Mouse (Mus musculus): ENCODE data around the gene Rab40c. TPM values are rescaled to one million over a fixed set of nuclear protein-coding genes. Genes with fewer than 3 reads are reported as not detected.
A peak's percentile ranks its signal among the peaks of the same experiment; 100 is the strongest.
"Not testable (repeated sequence)": the region's sequence is repeated elsewhere in the genome, so short reads cannot be mapped to it uniquely, and the experiment has no call there.

Gene Rab40c
- polyA plus RNA-seq, 1 experiment from 2014 or later = 17.2 TPM

DNA sequence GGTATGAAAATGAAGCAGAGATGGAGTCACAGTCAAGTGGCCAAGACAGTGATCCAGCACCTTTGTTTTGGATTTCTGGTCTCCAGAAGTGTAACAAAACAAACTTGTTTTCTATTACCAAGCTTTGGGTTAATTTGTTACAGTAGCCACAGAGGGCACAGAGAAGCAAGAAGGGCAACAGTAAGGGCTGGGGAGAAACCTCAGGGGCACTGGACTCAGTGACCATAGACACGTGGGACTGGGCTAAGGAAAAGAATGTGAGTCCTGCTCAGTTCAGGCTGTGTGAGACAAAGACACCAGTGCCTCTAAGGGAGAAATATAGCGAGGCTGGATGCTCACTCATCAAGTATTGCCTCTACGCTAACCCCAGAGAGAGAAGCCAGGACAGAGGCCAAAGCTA is 46.9 kb downstream of the Rab40c start:
- Histone ChIP-seq H3K4me2 (replicated peaks; ENCODE audit: low read depth, low read length) (no peak overlapping the region), H3K4me3 (ENCODE audit: low read depth, low read length) (no peak overlapping the region), H3K36me3 (ENCODE audit: control insufficient read depth, insufficient read depth, low read length) (peaks cover 2% of the 10 kb centered on the region), H3K4me1 (ENCODE audit: control insufficient read depth, insufficient read depth, low read length) (peaks cover 16% of the 10 kb centered on the region), H3K9ac (replicated peaks; ENCODE audit: low read depth, low read length) (no peak overlapping the region), H3K27ac (ENCODE audit: low read length) (no peak overlapping the region), H3K9me3 (ENCODE audit: control insufficient read depth, low read depth, low read length) (no peaks in the 10 kb centered on the region), H3K27me3 (ENCODE audit: control insufficient read depth, insufficient read depth, low read length) (no peaks in the 10 kb centered on the region)
- WGBS = 84% methylated on average over 3 of the region's 3 CpGs
- no peak for ATAC-seq (ENCODE audit: insufficient number of reproducible peaks, insufficient read depth, low FRiP score, low read depth)

DNA sequence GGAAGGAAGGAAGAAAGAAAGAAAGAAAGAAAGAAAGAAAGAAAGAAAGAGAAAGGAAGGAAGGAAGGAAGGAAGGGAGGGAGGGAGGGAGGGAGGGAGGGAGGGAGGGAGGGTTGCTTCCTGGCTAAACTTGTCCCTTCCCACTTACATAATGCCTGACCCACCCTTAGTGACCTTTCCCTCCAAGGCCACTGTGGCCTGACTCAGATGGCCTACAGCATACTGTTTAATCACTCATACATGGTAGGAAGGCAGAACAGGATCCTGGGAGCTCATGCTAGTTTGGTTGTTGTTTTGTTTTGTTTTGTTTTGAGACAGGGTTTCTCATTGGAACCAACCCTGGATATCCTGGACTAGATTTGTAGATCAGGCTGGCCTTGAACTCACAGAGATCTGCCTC is 48.0 kb downstream of the Rab40c start:
- H3K9ac ChIP-seq (replicated peaks; ENCODE audit: low read depth, low read length); H3K36me3 ChIP-seq (ENCODE audit: control insufficient read depth, insufficient read depth, low read length); H3K9me3 ChIP-seq (ENCODE audit: control insufficient read depth, low read depth, low read length); H3K27ac ChIP-seq (ENCODE audit: low read length); H3K4me3 ChIP-seq (ENCODE audit: low read depth, low read length); H3K27me3 ChIP-seq (ENCODE audit: control insufficient read depth, insufficient read depth, low read length); ATAC-seq (ENCODE audit: insufficient number of reproducible peaks, insufficient read depth, low FRiP score, low read depth); H3K4me2 ChIP-seq (replicated peaks; ENCODE audit: low read depth, low read length): not testable (repeated sequence)
- H3K4me1 ChIP-seq (ENCODE audit: control insufficient read depth, insufficient read depth, low read length) = peaks cover 18% of the 10 kb centered on the region

DNA sequence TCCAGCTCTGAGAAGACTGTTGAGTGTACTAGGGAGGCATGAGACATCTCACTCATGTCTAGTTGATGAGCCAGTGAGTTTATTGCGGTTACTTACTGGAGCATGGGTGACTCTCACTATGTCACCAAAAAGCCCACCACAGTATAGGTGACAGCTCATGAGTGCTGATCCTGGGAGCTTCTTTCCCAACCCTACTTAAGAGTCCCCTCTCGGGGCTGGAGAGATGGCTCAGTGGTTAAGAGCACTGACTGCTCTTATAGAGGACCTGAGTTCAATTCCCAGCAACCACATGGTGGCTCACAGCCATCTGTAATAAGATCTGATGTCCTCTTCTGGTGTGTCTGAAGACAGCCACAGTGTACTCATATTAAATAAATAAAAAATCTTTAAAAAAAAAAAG is 49.6 kb downstream of the Rab40c start:
- H3K27me3 ChIP-seq (ENCODE audit: control insufficient read depth, insufficient read depth, low read length) = no peaks in the 10 kb centered on the region
- H3K9me3 ChIP-seq (ENCODE audit: control insufficient read depth, low read depth, low read length) = no peaks in the 10 kb centered on the region
- 83% methylated on average over 2 of the region's 2 CpGs for WGBS

DNA sequence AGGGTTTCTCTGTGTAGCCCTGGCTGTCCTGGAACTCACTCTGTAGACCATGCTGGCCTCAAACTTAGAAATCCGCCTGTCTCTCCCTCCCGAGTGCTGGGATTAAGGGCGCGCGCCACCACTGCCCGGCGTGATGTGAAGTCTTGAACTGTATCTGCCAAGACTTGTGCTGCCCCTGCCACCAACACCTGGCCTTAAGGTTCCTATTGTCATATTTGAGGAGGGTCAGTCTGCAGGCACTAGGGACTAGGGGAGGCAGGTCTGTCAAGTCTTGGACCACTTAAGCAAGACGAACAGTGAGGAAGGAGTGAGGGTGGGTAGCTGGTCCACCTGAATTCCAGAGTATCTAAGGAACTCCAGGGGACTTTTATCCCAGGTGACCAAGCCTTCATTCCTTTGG is 50.0 kb downstream of the Rab40c start:
- H3K27me3 ChIP-seq (ENCODE audit: control insufficient read depth, insufficient read depth, low read length) = no peaks in the 10 kb centered on the region
- no peak for ATAC-seq (ENCODE audit: insufficient number of reproducible peaks, insufficient read depth, low FRiP score, low read depth)
- no peak overlapping the region for H3K4me3 ChIP-seq (ENCODE audit: low read depth, low read length)
- H3K4me1 ChIP-seq (ENCODE audit: control insufficient read depth, insufficient read depth, low read length) = peaks cover 10% of the 10 kb centered on the region; the same call in 1 of the 2 replicates
- WGBS = 84% methylated on average over 8 of the region's 8 CpGs
- no peak overlapping the region for H3K27ac ChIP-seq (ENCODE audit: low read length)
- no peak overlapping the region for H3K9ac ChIP-seq (replicated peaks; ENCODE audit: low read depth, low read length)
- H3K4me2 ChIP-seq (replicated peaks; ENCODE audit: low read depth, low read length) = no peak overlapping the region
- no peaks in the 10 kb centered on the region for H3K36me3 ChIP-seq (ENCODE audit: control insufficient read depth, insufficient read depth, low read length)
- H3K9me3 ChIP-seq (ENCODE audit: control insufficient read depth, low read depth, low read length) = no peaks in the 10 kb centered on the region

More for the DNA sequence above, 49.6 kb downstream of the Rab40c start:
- Histone ChIP-seq H3K4me3 (ENCODE audit: low read depth, low read length) (no peak overlapping the region), H3K4me1 (ENCODE audit: control insufficient read depth, insufficient read depth, low read length) (peaks cover 10% of the 10 kb centered on the region; the same call in 1 of the 2 replicates), H3K36me3 (ENCODE audit: control insufficient read depth, insufficient read depth, low read length) (no peaks in the 10 kb centered on the region), H3K9ac (replicated peaks; ENCODE audit: low read depth, low read length) (no peak overlapping the region), H3K27ac (ENCODE audit: low read length) (no peak overlapping the region), H3K4me2 (replicated peaks; ENCODE audit: low read depth, low read length) (no peak overlapping the region)
- no peak for ATAC-seq (ENCODE audit: insufficient number of reproducible peaks, insufficient read depth, low FRiP score, low read depth)

DNA sequence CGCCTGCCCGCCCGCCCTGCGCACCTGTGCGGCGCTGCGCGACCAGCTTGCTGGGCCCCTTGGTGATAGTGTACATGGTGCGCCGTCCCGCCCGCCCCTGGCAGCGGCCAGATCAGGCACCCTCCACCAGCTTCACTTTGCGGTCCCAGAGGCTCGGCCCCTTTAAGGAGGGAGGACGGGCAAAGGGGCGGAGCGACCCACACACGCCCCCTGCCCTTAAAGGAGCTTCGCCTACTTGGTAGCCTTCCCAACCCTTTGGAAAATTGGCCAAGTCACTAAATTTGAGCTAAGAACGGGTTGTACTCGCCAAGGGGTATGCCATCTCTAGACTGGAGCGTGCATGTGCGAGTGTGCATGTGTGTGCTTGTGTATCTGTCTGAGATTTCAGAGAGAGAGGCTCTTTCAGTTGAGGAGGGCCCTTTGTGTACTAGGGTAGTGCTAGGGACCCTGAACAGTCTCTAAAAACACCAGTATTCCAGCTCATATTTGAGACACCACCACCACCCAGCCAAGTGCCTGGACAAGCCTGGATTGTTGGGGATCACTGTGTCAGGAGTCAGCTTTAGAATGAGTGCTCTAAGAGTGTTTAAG is 50.8 kb downstream of the Rab40c start, which contains the start of gene Mcrip2:
Gene Mcrip2 (minus strand): TSS at position 164 of the 591 bp plus-strand sequence.
- H3K9ac ChIP-seq (replicated peaks; ENCODE audit: low read depth, low read length) = peak within 1 kb of the TSS; percentile 28; the same call in 1 of the 2 replicates
- peaks cover 10% of the 10 kb centered on the region; the same call in 1 of the 2 replicates for H3K4me1 ChIP-seq (ENCODE audit: control insufficient read depth, insufficient read depth, low read length)
- H3K27me3 ChIP-seq (ENCODE audit: control insufficient read depth, insufficient read depth, low read length) = no peaks in the 10 kb centered on the region
- under 1% methylated on average over 24 of the region's 24 CpGs for WGBS
- ATAC-seq (ENCODE audit: insufficient number of reproducible peaks, insufficient read depth, low FRiP score, low read depth) = peak; percentile 84
- H3K4me3 ChIP-seq (ENCODE audit: low read depth, low read length) = peak within 1 kb of the TSS; percentile 67
- H3K4me2 ChIP-seq (replicated peaks; ENCODE audit: low read depth, low read length) = peak within 1 kb of the TSS; percentile 99
- H3K36me3 ChIP-seq (ENCODE audit: control insufficient read depth, insufficient read depth, low read length) = no peaks in the 10 kb centered on the region
- no peaks in the 10 kb centered on the region for H3K9me3 ChIP-seq (ENCODE audit: control insufficient read depth, low read depth, low read length)
- H3K27ac ChIP-seq (ENCODE audit: low read length) = peak within 1 kb of the TSS; percentile 66

DNA sequence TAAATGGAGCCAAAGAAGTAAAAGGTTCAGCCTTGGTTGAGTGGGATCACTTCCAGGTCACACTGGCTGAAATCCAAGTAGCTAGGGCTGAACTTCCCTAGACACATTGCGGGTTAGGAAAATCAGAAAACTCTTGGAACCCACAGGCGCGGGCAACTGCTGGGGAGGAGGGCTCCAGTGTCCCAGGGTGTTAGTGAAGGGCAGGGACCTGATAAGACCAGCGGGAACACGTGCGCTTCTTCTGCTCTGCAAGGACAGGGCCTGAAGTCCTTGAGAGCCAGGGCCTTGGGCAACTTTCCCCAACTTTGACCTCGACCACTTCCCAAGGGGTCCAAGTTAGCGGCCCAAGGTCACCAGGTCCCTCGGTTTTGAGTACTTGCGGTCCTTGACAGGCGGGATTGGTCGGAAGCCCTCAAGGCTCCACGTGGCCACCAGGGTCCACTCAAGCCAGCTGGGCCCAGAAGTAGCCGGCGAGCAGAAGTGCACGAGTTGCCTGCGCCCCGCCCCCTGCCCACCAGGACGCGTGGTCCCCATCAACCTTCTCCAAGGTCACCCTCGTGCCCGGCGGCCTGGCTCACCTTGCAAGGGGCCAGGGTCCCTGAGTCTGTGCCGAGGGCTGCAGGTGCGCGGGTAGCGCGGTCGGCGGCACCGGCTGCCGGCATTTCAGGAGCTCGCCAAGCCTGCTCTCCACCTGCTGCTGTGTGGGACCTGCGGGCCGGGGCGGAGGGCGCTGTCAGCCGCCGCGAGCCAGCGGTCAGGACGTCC is 51.5 kb downstream of the Rab40c start:
- H3K4me2 ChIP-seq (replicated peaks; ENCODE audit: low read depth, low read length) = peak overlapping the region; percentile 99
- peak overlapping the region; percentile 28; the same call in 1 of the 2 replicates for H3K9ac ChIP-seq (replicated peaks; ENCODE audit: low read depth, low read length)
- peak; percentile 1 for ATAC-seq (ENCODE audit: insufficient number of reproducible peaks, insufficient read depth, low FRiP score, low read depth)
- H3K36me3 ChIP-seq (ENCODE audit: control insufficient read depth, insufficient read depth, low read length) = no peaks in the 10 kb centered on the region
- no peaks in the 10 kb centered on the region for H3K9me3 ChIP-seq (ENCODE audit: control insufficient read depth, low read depth, low read length)
- H3K27me3 ChIP-seq (ENCODE audit: control insufficient read depth, insufficient read depth, low read length) = no peaks in the 10 kb centered on the region
- H3K4me1 ChIP-seq (ENCODE audit: control insufficient read depth, insufficient read depth, low read length) = peaks cover 10% of the 10 kb centered on the region; the same call in 1 of the 2 replicates
- H3K4me3 ChIP-seq (ENCODE audit: low read depth, low read length) = peak overlapping the region; percentile 67
- peak overlapping the region; percentile 23; the same call in 1 of the 2 replicates for H3K27ac ChIP-seq (ENCODE audit: low read length)
- WGBS = 2% methylated on average over 42 of the region's 42 CpGs

DNA sequence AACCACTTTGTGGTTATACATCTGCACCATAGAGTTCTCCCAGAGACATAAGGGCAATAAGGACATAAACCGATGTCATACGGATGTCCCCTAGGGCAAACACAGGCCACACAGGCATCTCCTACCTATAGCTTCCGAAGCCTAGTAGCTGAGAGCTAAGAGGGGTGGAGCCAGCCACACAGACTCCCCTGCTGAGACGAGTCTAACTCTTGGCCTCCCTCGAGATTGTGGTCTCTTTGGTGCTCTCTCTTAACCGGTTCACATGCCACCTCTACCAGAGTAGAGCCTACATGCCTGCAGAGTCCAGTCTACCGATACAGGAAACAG is 52.1 kb downstream of the Rab40c start:
- H3K27ac ChIP-seq (ENCODE audit: low read length) = no peak overlapping the region
- 13% methylated on average over 7 of the region's 7 CpGs for WGBS
- no peaks in the 10 kb centered on the region for H3K27me3 ChIP-seq (ENCODE audit: control insufficient read depth, insufficient read depth, low read length)
- peak overlapping the region; percentile 67 for H3K4me3 ChIP-seq (ENCODE audit: low read depth, low read length)
- H3K36me3 ChIP-seq (ENCODE audit: control insufficient read depth, insufficient read depth, low read length) = no peaks in the 10 kb centered on the region
- no peaks in the 10 kb centered on the region for H3K9me3 ChIP-seq (ENCODE audit: control insufficient read depth, low read depth, low read length)
- peak overlapping the region; percentile 99 for H3K4me2 ChIP-seq (replicated peaks; ENCODE audit: low read depth, low read length)
- H3K9ac ChIP-seq (replicated peaks; ENCODE audit: low read depth, low read length) = peak overlapping the region; percentile 28; the same call in 1 of the 2 replicates
- H3K4me1 ChIP-seq (ENCODE audit: control insufficient read depth, insufficient read depth, low read length) = peaks cover 10% of the 10 kb centered on the region; the same call in 1 of the 2 replicates
- no peak for ATAC-seq (ENCODE audit: insufficient number of reproducible peaks, insufficient read depth, low FRiP score, low read depth)

DNA sequence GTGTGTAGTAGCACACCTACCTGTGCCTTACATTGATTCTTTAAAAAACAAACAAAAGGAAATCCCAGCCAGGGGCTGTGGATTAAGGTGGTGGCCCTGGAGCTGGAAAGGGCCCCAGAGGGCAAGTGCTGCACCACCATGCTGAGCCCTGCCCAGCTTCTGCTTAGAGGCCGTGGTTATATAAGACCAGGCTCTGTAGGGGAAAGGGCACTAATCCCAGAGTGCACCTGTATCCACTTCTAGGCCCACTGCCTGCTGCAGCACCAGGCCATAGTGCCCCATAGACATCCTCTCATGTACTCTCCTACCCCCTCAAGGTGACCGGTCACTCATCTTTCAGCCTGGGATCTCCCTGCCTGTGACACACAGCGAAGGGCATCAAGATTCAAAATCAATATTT is 53.4 kb downstream of the Rab40c start:
- H3K36me3 ChIP-seq (ENCODE audit: control insufficient read depth, insufficient read depth, low read length) = no peaks in the 10 kb centered on the region
- no peak overlapping the region for H3K9ac ChIP-seq (replicated peaks; ENCODE audit: low read depth, low read length)
- no peak overlapping the region for H3K4me2 ChIP-seq (replicated peaks; ENCODE audit: low read depth, low read length)
- peaks cover 10% of the 10 kb centered on the region; the same call in 1 of the 2 replicates for H3K4me1 ChIP-seq (ENCODE audit: control insufficient read depth, insufficient read depth, low read length)
- H3K27ac ChIP-seq (ENCODE audit: low read length) = no peak overlapping the region
- WGBS = 85% methylated on average over 3 of the region's 3 CpGs
- ATAC-seq (ENCODE audit: insufficient number of reproducible peaks, insufficient read depth, low FRiP score, low read depth) = no peak
- no peaks in the 10 kb centered on the region for H3K27me3 ChIP-seq (ENCODE audit: control insufficient read depth, insufficient read depth, low read length)
- H3K4me3 ChIP-seq (ENCODE audit: low read depth, low read length) = no peak overlapping the region
- H3K9me3 ChIP-seq (ENCODE audit: control insufficient read depth, low read depth, low read length) = no peaks in the 10 kb centered on the region

Data from stomach, embryonic 14.5 days (tissue).